Mouse (Mus musculus) T-cell, adult 2 months (primary cell): ENCODE data around the gene Ier3.

Experiments
- DNase-seq: peaks from one replicate; pipeline ENCODE4 v3.0.0; 2022; ENCODE audit warnings: low spot score

The Ier3 gene

DNA sequence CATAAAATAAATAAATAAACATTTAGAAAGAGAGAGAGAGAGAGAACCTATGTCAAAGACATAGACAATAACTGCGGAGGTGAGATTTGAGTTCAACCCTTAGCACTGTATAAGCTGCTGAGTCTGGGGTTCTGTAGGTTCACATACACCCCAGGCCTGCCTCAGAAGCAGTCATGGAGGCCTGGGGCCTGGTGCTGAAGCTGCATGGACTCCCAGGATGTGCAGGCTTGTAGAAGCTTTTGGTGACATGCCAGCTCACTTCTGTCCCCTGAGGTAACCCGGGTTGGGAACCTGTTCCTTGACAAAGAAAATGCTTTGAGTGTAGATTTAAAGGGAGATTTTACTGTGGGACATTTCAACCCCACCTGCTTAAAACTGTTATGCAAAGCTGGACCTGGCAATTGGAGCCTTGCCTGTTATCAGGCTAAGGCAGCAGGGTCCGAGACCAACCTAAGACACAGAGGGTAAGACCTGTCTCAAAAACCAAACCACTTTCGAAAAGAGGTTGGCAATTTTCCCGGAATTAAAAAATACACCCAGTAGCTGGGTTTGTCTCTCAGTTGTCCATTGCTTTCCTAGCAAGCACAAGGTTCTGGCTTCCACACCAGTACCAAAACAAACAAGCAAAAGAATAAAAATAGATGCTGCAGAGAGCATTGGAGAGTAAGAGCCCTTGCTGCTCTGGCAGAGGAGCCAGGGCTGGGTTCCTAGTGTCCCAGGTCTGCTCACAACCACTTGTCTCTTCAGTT is 10.4 kb upstream of the Ier3 start:
- DNase-seq = no peak

DNA sequence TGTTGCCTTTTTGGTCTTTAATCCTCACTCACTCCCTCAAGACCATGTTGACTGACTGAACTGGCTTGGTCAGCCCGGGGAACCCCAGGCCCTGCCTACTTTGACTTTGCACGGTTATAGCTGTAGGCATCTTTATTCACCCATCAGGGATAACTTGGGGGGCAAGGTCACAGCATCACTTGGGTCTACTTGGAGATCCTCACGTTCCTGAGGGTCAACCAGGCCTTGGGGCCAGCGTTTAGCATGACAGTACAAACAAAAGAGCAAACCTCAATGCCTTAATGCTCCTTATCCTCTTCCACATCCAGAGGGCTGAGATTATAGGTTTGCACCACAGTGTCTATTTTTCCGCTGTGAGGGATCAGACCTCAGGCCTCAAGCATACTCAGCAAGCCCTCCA is 9.2 kb upstream of the Ier3 start:
- no peak for DNase-seq

DNA sequence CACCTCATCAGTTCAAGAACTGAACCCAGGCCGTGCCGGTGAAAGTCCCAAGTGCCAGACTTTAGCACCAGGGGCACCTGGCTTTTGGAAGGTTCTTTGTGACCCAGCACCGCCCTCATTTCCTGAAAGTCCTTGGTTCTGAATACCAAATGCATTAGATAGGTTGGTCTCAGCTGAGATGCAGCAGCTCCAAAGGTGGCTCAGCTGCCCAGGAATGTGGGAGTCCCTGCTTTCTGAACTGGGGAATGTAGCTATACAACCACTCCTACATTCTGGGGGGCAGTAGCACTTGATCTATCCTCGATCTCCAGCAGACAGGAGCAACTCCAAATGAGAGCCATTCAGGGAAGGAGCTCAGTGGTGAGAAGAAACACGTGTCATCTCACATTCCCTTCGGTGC is 8.7 kb upstream of the Ier3 start:
- DNase-seq = no peak

DNA sequence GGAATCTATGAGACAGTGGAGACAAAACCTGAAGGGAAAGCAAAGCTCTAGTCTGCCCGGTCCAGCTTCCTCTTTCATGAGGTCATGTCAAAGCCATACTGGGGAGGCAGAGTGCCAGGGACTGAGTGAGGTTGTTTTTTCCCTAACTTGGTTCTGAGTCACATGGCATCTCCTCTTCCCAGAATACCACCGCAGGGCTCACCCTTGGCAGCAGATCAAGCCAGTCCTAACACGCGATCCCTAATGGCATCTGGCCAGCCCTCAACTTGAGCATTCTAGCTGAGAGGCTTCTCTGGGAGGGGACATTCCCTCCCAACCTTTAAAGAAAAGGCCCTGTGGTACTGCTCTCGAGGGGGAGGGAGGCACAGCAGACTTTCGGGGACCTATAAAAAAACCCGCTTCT is 8.2 kb upstream of the Ier3 start:
- DNase-seq = no peak

DNA sequence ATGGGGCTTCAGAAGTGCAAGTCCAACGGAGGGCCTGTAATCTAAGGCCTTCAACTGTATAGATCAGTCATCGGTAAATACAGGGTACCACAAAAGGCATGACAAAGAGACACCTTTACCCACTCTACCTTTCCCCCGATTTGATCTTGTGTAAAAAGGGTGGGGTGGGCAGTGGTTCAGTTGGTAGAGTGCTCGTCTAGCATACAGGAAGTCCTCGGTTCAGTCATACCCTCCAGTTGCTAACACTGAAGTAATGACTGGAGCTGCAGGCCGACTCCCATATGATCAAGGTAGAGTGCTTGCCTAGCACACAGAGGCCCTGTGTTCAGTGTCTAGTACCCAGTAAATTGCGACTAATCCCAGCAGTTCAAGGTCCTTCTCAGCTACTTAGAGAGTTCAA is 7.8 kb upstream of the Ier3 start:
- peak; percentile 67 for DNase-seq

DNA sequence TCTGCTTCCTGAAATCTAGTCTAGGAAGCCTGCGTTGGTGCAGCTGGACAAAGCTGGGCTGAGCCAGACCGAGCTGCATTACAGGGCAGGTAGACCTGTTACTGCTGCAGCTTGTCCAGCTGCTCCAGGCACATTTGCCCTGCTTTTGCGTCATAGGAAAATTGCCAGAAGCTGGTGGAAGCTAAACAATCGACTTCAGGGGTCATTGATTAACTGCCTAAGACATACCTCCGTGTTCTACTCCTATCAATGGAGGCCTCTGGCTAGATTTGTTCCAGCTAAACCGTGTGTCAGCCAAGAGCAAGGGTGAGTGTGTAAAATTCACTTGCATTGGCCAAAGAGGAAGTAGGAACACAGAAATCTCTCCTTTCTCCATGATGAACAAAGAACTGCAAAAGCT is 6.8 kb upstream of the Ier3 start:
- DNase-seq = no peak

DNA sequence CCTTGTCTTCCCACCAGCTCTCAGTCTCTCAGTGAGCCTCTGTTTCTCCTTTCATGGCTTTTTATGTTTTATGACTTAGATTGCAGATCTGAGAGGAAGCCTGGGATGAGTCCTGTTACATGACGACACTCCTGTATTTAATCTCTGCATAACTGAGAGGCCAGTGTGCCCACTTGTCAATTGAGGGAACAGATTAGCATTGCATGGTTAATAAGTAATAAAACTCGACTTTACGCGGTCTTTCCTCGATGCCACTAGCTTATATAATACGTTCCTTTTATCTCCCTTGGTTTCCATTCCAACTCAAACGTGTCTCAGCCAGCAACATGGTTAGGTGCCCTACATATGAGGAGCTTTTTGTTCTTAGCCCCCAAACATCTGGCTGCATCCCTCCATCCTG is 5.6 kb upstream of the Ier3 start:
- no peak for DNase-seq

DNA sequence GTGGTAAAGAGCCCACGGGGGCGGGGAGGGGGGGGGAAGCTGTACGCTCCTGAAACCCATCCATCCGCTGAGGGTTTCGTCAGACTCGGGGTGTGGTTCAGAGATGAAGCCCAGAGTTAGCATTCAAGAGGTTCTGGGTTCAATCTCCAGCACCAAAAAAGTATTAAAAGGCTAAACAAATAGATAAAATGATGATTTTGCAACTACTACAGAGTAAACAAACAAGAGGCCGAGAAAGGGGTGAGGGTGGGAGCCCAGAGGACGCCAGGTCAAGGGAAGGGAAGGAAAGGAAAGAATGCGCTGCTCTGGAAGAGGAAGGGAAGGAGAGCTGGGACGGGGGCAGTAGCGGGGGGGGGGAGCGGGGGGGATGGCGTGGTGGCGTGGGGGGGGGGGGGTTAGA is 4.8 kb upstream of the Ier3 start:
- DNase-seq = no peak

DNA sequence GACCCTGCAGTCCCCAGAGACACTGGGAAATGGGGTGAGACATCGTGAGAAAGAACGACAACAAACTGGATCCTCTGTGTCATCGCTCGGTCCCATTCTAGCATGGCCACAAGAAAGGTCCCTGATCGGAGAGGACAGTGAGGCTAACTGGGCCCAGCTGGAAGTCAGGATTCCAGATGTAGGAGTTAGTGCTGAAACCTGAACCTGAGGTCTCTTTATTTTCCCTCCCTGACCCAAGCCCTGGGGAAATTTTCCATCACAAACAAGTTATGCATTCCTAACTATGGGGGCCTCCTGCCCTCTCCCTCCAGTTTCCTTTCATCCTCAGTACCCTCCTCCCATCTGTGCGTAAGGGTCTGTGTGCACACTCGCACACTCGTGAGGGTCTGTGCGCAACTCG is 4.3 kb upstream of the Ier3 start:
- no peak for DNase-seq

DNA sequence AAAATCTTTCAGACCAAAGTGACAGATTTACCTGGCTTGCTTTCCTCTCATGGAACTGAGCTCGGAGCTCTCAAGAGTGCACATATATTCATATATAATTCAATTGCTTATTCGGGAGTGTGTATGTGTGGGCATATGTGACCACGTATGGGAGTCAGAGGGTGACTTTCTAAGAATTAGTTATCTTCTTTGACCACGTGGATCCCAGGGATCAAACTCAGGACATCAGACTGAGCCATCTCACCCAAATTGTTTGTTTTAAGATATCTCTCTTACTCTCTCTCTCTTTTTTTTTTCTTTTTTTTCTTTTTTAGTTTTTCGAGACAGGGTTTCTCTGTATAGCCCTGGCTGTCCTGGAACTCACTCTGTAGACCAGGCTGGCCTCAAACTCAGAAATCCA is 1.4 kb upstream of the Ier3 start:
- no peak for DNase-seq

DNA sequence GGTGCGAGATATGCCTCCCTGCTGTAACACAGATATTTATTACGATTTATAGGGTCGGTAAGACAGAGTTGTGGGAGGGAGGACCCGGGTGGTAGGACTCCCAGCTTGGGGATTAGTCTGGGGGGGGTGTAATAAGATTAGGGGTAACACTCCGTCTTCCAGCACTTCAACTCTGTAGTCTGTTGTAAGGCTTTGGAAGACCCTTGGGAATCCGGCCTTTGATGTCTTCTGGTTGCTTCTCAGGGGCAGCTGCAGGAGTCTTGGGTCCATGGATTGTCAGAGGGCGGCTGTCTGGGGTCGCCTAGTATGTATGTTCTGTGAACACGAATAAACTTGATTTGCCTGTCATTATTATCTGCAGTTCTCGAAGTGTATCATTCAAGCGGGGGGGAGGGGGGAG is 1.1 kb downstream of the Ier3 start:
- DNase-seq = no peak

DNA sequence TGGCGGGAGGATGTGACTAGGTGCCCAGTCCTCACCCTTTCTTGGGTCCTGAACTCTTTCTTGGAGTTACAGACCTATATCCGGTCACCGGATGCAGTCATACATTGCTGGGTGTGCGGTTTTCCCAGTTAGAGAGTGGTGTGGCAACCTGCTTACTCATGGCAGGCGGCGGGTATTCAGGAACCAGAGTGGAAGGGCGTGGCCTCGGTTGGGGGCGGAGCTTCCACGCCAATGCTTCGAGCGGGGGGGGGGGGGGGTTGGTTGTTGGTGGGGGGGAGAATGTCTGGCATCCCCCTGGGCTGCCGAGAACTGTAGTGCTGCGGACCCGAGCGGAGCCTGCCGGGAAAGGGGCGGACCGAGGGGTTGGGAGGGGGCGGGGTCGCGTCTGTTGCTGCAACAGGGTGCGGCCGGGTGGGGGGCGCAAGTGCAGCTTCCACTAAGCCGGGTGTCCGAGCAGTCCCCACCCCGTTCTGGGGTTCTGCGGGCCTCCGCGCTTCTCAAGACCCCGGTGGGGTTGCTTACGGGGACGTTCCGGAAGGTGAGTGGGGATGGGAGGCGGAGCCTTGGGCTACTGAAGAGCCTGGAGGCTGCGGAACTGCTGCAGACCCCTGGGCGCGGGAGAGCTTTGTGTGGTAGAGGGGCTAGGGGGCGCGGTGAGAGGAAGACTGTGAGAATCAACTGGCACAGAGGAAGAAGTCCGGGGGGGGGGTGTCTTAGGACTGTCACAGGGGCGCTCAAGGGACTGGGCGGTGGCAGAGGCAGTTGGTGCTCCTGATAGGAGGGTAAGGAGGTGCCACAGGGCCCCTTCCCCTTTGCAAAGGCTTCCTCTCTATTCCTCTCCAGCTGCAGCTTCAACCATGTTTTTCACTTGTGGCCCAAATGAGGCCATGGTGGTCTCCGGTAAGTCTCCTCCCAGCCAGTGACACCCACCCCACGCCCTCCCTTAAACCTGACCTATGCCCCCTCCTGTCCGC is 1.8 kb downstream of the Ier3 start, which contains the start of gene Flot1:
Gene Flot1 (plus strand): TSS at position 267 of the 974 bp plus-strand sequence.
- peak; percentile 79 for DNase-seq

DNA sequence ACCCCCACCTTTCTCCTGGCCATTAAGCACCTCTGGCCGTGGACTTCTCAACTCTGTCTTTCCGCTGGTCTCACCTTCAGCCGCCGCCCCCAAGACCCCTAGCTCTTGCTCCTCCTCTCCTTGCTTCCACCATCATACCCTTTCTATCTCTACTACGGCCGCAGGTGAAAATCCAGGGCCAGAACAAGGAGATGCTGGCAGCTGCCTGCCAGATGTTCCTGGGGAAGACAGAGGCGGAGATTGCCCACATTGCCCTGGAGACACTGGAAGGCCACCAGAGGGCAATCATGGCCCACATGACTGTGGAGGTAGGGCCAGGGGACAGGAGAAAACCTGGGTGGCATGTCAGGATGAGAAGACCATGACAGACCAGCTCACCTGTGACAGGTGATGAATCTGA is 2.9 kb downstream of the Ier3 start:
- DNase-seq = no peak

DNA sequence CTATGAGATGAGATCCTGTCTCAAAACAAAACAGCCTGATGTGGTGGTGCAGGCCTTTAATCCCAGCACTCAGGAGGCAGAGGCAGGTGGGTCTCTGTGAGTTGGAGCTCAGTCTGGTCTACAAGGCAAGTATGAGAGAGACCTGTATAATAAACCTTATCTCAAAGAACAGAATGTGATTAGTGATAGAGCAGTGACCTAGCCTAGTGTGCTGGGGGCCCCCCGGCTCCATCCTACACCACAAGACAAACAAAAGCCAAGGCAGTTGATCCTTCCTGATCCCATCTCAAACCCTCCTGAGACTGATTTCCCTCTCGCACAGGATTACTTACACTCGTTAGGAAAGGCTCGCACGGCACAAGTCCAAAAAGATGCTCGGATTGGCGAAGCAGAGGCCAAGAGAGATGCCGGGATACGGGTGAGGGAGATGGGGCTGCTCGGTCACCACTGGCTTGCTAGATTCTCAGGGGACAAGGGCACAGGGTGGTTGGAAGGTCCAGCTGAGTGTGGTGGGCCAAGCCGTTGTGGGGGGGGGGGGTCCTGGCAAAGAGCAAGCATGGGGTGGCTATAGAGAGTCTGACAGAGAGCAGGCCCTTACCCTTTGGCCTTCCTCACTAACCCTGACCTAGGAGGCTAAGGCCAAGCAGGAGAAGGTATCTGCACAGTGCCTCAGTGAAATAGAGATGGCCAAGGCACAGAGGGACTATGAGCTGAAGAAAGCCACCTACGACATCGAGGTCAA is 3.8 kb downstream of the Ier3 start:
- no peak for DNase-seq

DNA sequence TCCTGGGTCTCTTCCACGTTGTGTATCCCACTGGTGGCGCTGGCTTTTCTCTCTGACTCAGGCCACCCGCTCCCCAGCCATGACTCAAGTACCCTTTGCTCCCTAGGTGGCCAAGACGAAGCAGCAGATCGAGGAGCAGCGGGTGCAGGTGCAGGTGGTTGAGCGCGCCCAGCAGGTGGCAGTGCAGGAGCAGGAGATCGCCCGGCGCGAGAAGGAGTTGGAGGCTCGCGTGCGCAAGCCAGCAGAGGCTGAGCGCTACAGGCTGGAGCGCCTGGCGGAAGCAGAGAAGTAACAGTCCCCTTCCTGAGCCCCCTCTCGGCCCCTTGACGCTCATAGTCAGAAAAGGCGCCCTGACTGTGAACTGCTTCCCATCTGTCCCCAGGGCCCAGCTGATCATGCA is 8.3 kb downstream of the Ier3 start:
- peak; percentile 91 for DNase-seq

DNA sequence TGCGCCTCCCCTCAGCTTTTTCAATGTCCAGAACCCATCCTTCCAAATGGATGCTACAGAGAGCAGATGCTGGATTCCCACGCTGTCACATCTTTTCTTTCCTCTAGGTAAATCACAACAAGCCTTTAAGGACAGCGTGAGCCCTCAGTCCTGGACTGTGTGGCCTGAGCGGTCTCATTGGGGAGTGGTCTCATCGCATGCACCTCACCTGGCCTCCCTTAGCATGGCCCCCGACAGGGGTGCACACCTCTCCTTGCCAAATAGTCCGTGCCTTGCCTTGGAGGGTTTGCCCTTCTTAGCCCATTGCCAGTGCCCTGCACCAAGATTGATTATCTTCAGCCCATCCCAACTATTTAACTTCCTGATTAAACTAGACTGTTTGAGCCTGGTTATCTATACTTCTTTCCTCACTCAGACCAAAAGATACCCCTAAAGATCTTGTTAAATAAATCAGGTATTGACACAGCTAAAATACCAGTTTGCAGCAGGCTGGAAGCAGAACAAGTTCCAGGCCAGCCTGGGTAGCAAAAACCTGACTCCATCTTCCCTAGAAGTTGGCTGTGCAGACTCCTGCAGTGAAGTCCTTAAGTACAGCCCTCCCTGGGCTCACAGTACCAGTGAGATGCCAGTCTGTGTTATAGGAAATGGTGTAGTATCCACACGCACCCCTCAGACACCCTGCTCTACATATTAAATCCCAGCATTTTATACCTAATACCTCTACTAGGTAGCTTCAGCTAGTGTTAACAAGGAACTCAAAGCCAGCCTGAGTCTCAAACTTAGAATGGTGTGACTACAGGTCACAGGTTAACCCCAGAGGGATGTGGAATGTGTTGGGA is 11.1 kb downstream of the Ier3 start:
- no peak for DNase-seq

DNA sequence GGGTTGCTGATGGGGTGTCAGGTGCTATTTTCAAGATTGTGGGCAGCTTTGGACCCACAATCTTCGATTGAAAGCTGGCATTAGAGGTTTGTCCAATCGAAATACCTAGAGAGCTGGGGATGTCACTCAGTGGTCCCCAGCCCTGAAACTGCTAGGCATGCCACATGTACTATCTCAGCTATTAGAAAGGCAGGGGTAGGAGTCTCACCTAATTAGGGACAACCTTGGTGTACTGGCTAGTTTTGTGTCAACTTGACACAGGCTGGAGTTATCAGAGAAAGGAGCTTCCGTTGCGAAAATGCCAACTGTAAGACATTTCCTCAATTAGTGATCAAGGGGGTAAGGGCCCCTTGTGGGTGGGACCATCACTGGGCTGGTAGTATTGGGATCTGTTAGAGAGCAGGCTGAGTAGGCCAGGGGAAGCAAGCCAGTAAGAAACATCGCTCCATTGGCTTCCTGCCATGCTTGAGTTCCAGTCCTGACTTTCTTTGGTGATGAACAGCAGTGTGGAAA is 11.8 kb downstream of the Ier3 start:
- no peak for DNase-seq

DNA sequence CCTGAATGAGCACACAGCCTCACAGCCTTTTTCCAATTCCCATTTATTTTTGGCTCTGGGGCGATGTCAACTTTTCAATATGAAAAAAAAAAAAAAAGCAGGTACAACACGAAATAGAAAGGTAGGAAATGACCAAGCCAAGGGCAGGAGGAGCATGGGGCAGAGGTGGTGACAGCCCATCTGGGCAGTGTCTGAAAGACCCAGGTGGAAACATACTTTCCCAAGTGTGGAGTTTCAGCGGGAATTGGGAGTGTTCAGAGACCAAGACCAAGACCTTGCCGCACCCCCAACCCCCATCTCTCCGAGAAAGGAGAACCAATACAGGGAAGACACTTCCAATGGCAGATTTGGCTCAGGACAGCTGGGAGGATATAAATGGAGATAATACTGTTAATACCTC is 12.4 kb downstream of the Ier3 start:
- no peak for DNase-seq

DNA sequence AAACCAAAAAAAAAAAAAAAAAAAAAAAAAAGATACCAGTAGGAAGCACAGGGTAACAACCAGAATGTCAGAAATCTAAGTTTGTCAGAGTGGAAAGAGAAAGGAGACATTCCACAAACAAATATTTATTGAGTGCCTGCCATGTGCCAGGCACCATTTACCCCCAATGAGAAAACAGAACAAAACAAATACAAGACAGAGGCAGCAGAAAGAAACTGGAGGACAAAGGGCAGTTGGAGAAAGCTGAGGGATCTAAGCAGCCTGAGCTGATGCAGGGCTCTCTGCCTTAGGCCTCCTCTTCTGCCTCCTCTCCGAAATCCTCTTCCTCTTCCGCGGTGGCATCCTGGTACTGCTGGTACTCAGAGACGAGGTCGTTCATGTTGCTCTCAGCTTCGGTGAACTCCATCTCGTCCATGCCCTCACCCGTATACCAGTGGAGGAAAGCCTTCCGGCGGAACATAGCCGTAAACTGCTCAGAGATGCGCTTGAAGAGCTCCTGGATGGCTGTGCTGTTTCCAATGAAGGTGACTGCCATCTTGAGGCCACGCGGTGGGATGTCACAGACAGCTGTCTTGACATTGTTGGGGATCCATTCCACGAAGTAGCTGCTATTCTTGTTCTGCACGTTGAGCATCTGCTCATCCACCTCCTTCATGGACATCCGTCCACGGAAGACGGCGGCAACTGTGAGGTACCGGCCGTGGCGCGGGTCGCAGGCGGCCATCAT is 13.4 kb downstream of the Ier3 start:
- DNase-seq = no peak

DNA sequence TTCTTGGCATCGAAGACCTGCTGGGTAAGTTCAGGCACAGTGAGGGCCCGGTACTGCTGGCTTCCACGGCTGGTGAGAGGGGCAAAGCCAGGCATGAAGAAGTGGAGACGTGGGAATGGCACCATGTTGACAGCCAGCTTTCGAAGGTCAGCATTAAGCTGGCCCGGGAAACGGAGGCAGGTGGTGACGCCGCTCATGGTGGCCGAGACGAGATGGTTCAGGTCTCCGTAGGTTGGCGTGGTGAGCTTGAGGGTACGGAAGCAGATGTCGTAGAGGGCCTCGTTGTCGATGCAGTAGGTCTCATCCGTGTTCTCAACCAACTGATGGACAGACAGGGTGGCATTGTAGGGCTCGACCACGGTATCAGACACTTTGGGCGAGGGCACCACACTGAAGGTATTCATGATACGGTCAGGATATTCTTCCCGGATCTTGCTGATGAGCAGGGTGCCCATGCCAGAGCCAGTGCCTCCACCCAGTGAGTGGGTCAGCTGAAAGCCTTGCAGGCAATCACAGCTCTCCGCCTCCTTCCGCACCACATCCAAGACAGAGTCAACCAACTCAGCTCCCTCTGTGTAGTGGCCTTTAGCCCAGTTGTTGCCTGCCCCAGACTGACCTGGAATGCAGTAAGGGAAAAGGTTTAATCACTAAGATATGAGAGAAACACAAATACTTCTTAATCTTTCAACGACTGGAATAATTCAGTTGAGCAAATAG is 14.1 kb downstream of the Ier3 start:
- DNase-seq = no peak
